Mouse (Mus musculus) c-Kit-positive CD71-positive TER-119-negative erythroid progenitor cells, embryonic 14.5 days (primary cell): ENCODE results near the gene Krtcap3.

Experiments
- DNase-seq: peaks from one replicate; pipeline ENCODE4 v3.0.0-alpha.2; 2013; ENCODE audit warnings: low read depth

Krtcap3 gene

GRCm38 (mm10) chr5:31301866-31302265 lies 50.4 kb downstream of the Krtcap3 start:
- DNase-seq = no peak
